Mouse (Mus musculus): ENCODE results near the gene Olfr402. TPM values are rescaled to one million over a fixed set of nuclear protein-coding genes. Genes with fewer than 3 reads are reported as not detected.

Olfr402 gene
- polyA plus RNA-seq, 1 experiment from 2014 or later = not detected

DNA sequence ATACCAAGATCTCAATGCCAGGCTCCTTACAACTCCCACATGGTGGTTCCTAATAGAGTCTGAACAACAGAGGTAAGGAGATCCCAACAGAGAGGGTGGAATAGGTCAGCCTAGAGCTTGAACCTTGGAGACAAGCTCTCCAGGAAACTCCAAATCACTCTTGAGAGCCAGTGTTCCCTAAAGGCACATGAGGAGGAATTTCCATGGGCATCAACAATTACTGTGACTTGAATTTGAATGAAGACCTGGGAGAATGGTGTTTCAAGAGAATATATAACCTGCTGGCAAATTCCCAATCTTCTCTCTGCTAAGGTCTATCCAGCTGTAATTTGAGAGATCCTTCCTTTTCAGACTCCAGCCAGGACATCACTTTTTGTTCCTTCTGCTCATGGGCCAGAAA, 32.6 kb downstream of the Olfr402 start, which contains the start of gene Olfr403:
Gene Olfr403 (plus strand): TSS at position 301 of the 400 bp plus-strand sequence.
- Histone ChIP-seq H3K4me3 (ENCODE audit: low read depth, low read length) (no peak within 1 kb of the TSS), H3K27ac (ENCODE audit: low read depth) (no peak within 1 kb of the TSS), H3K36me3 (ENCODE audit: insufficient read depth) (no peaks in the 10 kb centered on the region), H3K27me3 (ENCODE audit: insufficient read depth, low read length) (no peaks in the 10 kb centered on the region), H3K4me2 (no peak within 1 kb of the TSS), H3K9ac (no peak within 1 kb of the TSS), H3K9me3 (ENCODE audit: low read depth, low read length) (no peaks in the 10 kb centered on the region), H3K4me1 (ENCODE audit: insufficient read depth) (no peaks in the 10 kb centered on the region)
- DNase-seq (no peak), ATAC-seq (ENCODE audit: insufficient read depth) (no peak)
- TF ChIP-seq CTCF (IDR thresholded peaks at IDR 0.05; ENCODE audit: low read depth) = no peak

Other genes with a start within 250 kb of the Olfr402 start
- not detected in 2 replicates for gene Olfr395, start 244.2 kb upstream of the Olfr402 start, polyA plus RNA-seq (2014; fragmentation: Nextera tagmentation; extraction: Ambion mirVana)
- gene Olfr23, start 216.9 kb upstream of the Olfr402 start, polyA plus RNA-seq (2014; fragmentation: Nextera tagmentation; extraction: Ambion mirVana) = not detected in 2 replicates
- not detected in 2 replicates for gene Olfr397, start 192.7 kb upstream of the Olfr402 start, polyA plus RNA-seq (2014; fragmentation: Nextera tagmentation; extraction: Ambion mirVana)
- gene Olfr398, start 163.1 kb upstream of the Olfr402 start, polyA plus RNA-seq (2014; fragmentation: Nextera tagmentation; extraction: Ambion mirVana) = not detected in 2 replicates
- gene Olfr139, start 97.0 kb upstream of the Olfr402 start, polyA plus RNA-seq (2014; fragmentation: Nextera tagmentation; extraction: Ambion mirVana) = not detected in 2 replicates
- not detected in 2 replicates for gene Olfr399, start 96.9 kb upstream of the Olfr402 start, polyA plus RNA-seq (2014; fragmentation: Nextera tagmentation; extraction: Ambion mirVana)
- gene Zfp616, start 83.6 kb upstream of the Olfr402 start, polyA plus RNA-seq (2014; fragmentation: Nextera tagmentation; extraction: Ambion mirVana) = not detected in 2 replicates
- gene Olfr401, start 39.8 kb upstream of the Olfr402 start, polyA plus RNA-seq (2014; fragmentation: Nextera tagmentation; extraction: Ambion mirVana) = not detected in 2 replicates
- not detected in 2 replicates for gene Olfr403, start 32.7 kb downstream of the Olfr402 start, polyA plus RNA-seq (2014; fragmentation: Nextera tagmentation; extraction: Ambion mirVana)
- not detected in 2 replicates for gene Olfr43, start 57.9 kb downstream of the Olfr402 start, polyA plus RNA-seq (2014; fragmentation: Nextera tagmentation; extraction: Ambion mirVana)
- not detected in 2 replicates for gene Olfr406, start 106.3 kb downstream of the Olfr402 start, polyA plus RNA-seq (2014; fragmentation: Nextera tagmentation; extraction: Ambion mirVana)
- not detected in 2 replicates for gene Olfr59, start 130.2 kb downstream of the Olfr402 start, polyA plus RNA-seq (2014; fragmentation: Nextera tagmentation; extraction: Ambion mirVana)
- gene Olfr410, start 184.5 kb downstream of the Olfr402 start, polyA plus RNA-seq (2014; fragmentation: Nextera tagmentation; extraction: Ambion mirVana) = not detected in 2 replicates
- not detected in 2 replicates for gene Olfr411, start 199.1 kb downstream of the Olfr402 start, polyA plus RNA-seq (2014; fragmentation: Nextera tagmentation; extraction: Ambion mirVana)
- gene Olfr412, start 208.5 kb downstream of the Olfr402 start, polyA plus RNA-seq (2014; fragmentation: Nextera tagmentation; extraction: Ambion mirVana) = not detected in 2 replicates

Measured in lung, embryonic 14.5 days (tissue).